Mouse (Mus musculus) cortical plate, adult 2 months (tissue): ENCODE data around the gene Ppil3.

Source experiments
- CTCF ChIP-seq: fragments of 200-500 bp; IDR thresholded peaks from 2 replicates; pipeline ENCODE4 v1.5.1; 2011; ENCODE audit warnings: mild to moderate bottlenecking, control low read depth, low read length; ENCODE audit not compliant: insufficient read depth; ENCODE audit errors: extremely low read depth
- POLR2A ChIP-seq: fragments of 200-500 bp; IDR thresholded peaks from 2 replicates; pipeline ENCODE4 v1.6.1; 2011; ENCODE audit warnings: mild to moderate bottlenecking, low read length, control low read depth; ENCODE audit not compliant: insufficient read depth; ENCODE audit errors: extremely low read depth

DNA sequence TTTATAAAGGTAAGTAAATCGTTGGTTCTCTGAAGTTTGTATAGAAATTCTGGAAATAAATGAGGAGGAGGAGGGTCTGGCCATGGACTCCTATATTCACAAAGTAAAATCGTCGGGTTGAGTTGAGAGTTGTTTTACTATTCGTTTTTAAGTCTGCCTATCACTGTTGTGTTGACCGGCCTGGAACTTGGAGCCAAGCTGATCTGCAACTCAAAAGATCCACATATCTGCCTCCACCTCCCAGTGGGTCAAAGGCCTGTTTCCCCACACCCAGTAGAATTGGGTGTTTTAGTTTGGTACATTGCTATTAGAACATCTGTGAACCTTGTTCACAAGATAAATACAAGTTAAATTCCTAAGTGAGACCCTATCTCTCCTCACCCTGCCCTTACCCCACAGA lies 41.5 kb downstream of the Ppil3 start:
- TF ChIP-seq POLR2A (no peak), CTCF (no peak)
